Mouse (Mus musculus): ENCODE measurements around the gene Tmem53.

- TF ChIP-seq POLR2A (IDR thresholded peaks at IDR 0.05; ENCODE audit: extremely low read depth, insufficient read depth, low read length) (no peak), CTCF (IDR thresholded peaks at IDR 0.05; ENCODE audit: extremely low read depth, insufficient read depth, low read length) (peak; percentile 46)
These were observed 41.3 kb upstream of the Tmem53 start for GRCm38 (mm10) chr4:117210147-117211074.
